Mouse (Mus musculus): ENCODE measurements around the gene Dtx1. TPM values are rescaled to one million over a fixed set of nuclear protein-coding genes. Genes with fewer than 3 reads are reported as not detected.
A peak's percentile ranks its signal among the peaks of the same experiment; 100 is the strongest.

The Dtx1 gene
- 27.5 and 35.5 TPM in 2 replicates for polyA plus RNA-seq (2014; fragmentation: Nextera tagmentation; extraction: Ambion mirVana)

DNA sequence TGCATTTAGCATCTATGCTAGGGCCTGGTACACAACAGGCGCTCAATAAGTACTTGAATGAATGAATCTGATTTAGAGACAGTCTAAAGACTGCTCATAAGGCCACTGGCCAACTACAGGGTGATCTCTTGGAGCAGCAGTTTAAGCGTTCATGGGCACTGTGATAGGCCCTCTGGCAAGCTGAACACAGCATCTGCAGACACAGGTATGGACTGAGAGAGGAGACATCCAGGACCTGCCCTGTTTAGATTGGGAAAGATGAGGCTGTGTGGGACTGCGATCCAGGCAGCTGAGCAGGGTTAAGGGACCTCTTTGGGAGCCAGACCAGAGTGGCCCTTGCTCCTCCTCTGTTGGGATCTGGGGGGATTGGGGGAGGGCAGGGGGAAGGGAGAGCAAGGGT is at the start of gene Dtx1:
Dtx1 (minus strand) TSS at position 101 of the 400 bp plus-strand sequence.
- Histone ChIP-seq H3K9ac (ENCODE audit: low read length) (peak within 1 kb of the TSS; percentile 86), H3K27me3 (replicated peaks; ENCODE audit: control insufficient read depth, insufficient read depth, low read length) (no peaks in the 10 kb centered on the region), H3K27ac (ENCODE audit: low read depth, low read length) (peak within 1 kb of the TSS; percentile 73), H3K4me2 (ENCODE audit: low read length) (peak within 1 kb of the TSS; percentile 87), H3K4me1 (ENCODE audit: control insufficient read depth, insufficient read depth, low read length) (peaks cover 24% of the 10 kb centered on the region), H3K4me3 (ENCODE audit: low read depth, low read length) (peak within 1 kb of the TSS; percentile 71), H3K9me3 (replicated peaks; ENCODE audit: control insufficient read depth, low read length) (no peaks in the 10 kb centered on the region), H3K36me3 (ENCODE audit: control insufficient read depth, insufficient read depth, low read length) (no peaks in the 10 kb centered on the region)
- ATAC-seq (no peak), DNase-seq (ENCODE audit: low spot score) (no peak)
- WGBS, result 30% methylated on average over 3 of the region's 3 CpGs

DNA sequence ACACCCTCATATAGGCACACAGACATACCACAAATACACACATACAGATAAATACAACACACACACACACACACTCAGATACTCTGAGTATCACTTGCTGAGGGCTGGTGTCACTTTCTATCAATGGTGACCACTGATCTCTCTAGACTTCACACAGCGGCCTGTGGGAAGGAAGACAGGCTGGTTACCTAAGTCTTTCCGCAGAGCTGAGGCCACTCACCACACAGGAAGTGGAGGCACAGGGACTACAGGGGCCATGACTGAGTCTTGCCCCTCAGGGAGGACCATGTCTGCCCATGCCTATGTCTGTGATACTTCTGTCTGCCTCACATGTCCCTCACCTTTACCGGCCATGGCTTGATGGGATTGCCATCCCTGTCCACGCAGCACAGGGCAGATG is 42.5 kb upstream of the Dtx1 start:
- Histone ChIP-seq H3K4me2 (ENCODE audit: low read length) (no peak overlapping the region), H3K27ac (ENCODE audit: low read depth, low read length) (no peak overlapping the region), H3K4me3 (ENCODE audit: low read depth, low read length) (no peak overlapping the region), H3K4me1 (ENCODE audit: control insufficient read depth, insufficient read depth, low read length) (no peaks in the 10 kb centered on the region), H3K36me3 (ENCODE audit: control insufficient read depth, insufficient read depth, low read length) (no peaks in the 10 kb centered on the region), H3K27me3 (replicated peaks; ENCODE audit: control insufficient read depth, insufficient read depth, low read length) (no peaks in the 10 kb centered on the region), H3K9ac (ENCODE audit: low read length) (no peak overlapping the region), H3K9me3 (replicated peaks; ENCODE audit: control insufficient read depth, low read length) (no peaks in the 10 kb centered on the region)
- WGBS, result 90% methylated on average over 4 of the region's 4 CpGs
- no peak for DNase-seq (ENCODE audit: low spot score)
- no peak for ATAC-seq

DNA sequence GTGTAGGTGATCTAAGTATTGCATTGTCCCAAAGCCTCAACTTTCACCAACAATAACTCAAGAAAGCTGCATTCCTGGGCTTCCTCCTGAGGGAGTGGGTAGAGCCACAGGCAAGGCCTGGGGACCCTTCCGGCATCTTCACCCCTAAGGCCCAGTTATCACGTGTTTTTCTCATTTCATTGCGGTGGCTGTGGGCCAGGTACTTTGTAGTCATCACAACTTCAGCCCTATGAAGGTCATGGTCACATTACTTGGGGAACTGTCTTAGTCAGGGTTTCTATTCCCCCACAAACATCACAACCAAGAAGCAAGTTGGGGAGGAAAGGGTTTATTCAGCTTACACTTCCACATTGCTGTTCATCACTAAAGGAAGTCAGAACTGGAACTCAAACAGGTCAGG is 41.1 kb upstream of the Dtx1 start:
- Histone ChIP-seq H3K4me1 (ENCODE audit: control insufficient read depth, insufficient read depth, low read length) (no peaks in the 10 kb centered on the region), H3K4me3 (ENCODE audit: low read depth, low read length) (no peak overlapping the region), H3K9me3 (replicated peaks; ENCODE audit: control insufficient read depth, low read length) (no peaks in the 10 kb centered on the region), H3K36me3 (ENCODE audit: control insufficient read depth, insufficient read depth, low read length) (no peaks in the 10 kb centered on the region), H3K9ac (ENCODE audit: low read length) (no peak overlapping the region), H3K4me2 (ENCODE audit: low read length) (no peak overlapping the region), H3K27ac (ENCODE audit: low read depth, low read length) (no peak overlapping the region), H3K27me3 (replicated peaks; ENCODE audit: control insufficient read depth, insufficient read depth, low read length) (no peaks in the 10 kb centered on the region)
- no peak for DNase-seq (ENCODE audit: low spot score)
- ATAC-seq, result no peak
- 86% methylated on average over 3 of the region's 3 CpGs for WGBS

- H3K36me3 ChIP-seq (ENCODE audit: control insufficient read depth, insufficient read depth, low read length), result no peaks in the 10 kb centered on the region
- WGBS, result 75% methylated on average over 3 of the region's 3 CpGs
- no peak for DNase-seq (ENCODE audit: low spot score)
- H3K9ac ChIP-seq (ENCODE audit: low read length), result no peak overlapping the region
- H3K9me3 ChIP-seq (replicated peaks; ENCODE audit: control insufficient read depth, low read length), result no peaks in the 10 kb centered on the region
- no peak overlapping the region for H3K27ac ChIP-seq (ENCODE audit: low read depth, low read length)
- H3K27me3 ChIP-seq (replicated peaks; ENCODE audit: control insufficient read depth, insufficient read depth, low read length), result no peaks in the 10 kb centered on the region
- H3K4me3 ChIP-seq (ENCODE audit: low read depth, low read length), result no peak overlapping the region
- no peak for ATAC-seq
- no peaks in the 10 kb centered on the region for H3K4me1 ChIP-seq (ENCODE audit: control insufficient read depth, insufficient read depth, low read length)
- H3K4me2 ChIP-seq (ENCODE audit: low read length), result no peak overlapping the region
Measured at GRCm38 (mm10) chr5:120751206-120751605, 39.5 kb upstream of the Dtx1 start.

GRCm38 (mm10) chr5:120749688-120750087 is 38.0 kb upstream of the Dtx1 start, which contains the start of gene Oas2:
Gene Oas2 (minus strand): TSS chr5:120749853.
- Histone ChIP-seq H3K27me3 (replicated peaks; ENCODE audit: control insufficient read depth, insufficient read depth, low read length) (no peaks in the 10 kb centered on the region), H3K4me3 (ENCODE audit: low read depth, low read length) (no peak within 1 kb of the TSS), H3K9ac (ENCODE audit: low read length) (no peak within 1 kb of the TSS), H3K27ac (ENCODE audit: low read depth, low read length) (no peak within 1 kb of the TSS), H3K36me3 (ENCODE audit: control insufficient read depth, insufficient read depth, low read length) (no peaks in the 10 kb centered on the region), H3K4me1 (ENCODE audit: control insufficient read depth, insufficient read depth, low read length) (no peaks in the 10 kb centered on the region), H3K9me3 (replicated peaks; ENCODE audit: control insufficient read depth, low read length) (no peaks in the 10 kb centered on the region), H3K4me2 (ENCODE audit: low read length) (no peak within 1 kb of the TSS)
- DNase-seq (ENCODE audit: low spot score) (no peak), ATAC-seq (no peak)
- 78% methylated on average over 5 of the region's 5 CpGs for WGBS

DNA sequence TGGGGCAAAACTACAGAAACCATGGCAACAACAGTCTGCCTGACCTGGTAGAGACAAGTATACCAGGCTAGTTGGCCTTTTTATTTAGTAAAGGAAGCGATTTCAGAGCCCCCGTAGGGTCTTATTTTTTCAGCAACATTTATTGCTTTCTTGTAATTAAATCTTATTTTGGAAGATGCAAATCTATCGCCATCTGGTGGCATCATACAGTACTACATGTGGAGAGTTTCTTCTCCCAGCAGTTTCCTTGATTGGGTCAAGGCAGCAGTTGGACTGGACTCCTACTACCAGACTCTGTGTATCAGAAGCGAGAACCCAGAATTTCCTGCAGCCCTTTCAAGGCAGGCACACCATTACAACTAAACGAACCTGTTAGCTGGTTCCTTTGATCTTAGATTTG is 34.7 kb upstream of the Dtx1 start:
- Histone ChIP-seq H3K27me3 (replicated peaks; ENCODE audit: control insufficient read depth, insufficient read depth, low read length) (no peaks in the 10 kb centered on the region), H3K4me1 (ENCODE audit: control insufficient read depth, insufficient read depth, low read length) (no peaks in the 10 kb centered on the region), H3K9me3 (replicated peaks; ENCODE audit: control insufficient read depth, low read length) (no peaks in the 10 kb centered on the region), H3K9ac (ENCODE audit: low read length) (no peak overlapping the region), H3K27ac (ENCODE audit: low read depth, low read length) (no peak overlapping the region), H3K4me3 (ENCODE audit: low read depth, low read length) (no peak overlapping the region), H3K36me3 (ENCODE audit: control insufficient read depth, insufficient read depth, low read length) (no peaks in the 10 kb centered on the region), H3K4me2 (ENCODE audit: low read length) (no peak overlapping the region)
- 10% methylated on average over 5 of the region's 5 CpGs for WGBS
- peak; percentile 82 for DNase-seq (ENCODE audit: low spot score)
- ATAC-seq, result no peak

GRCm38 (mm10) chr5:120742125-120742524 is 30.4 kb upstream of the Dtx1 start:
- no peaks in the 10 kb centered on the region for H3K27me3 ChIP-seq (replicated peaks; ENCODE audit: control insufficient read depth, insufficient read depth, low read length)
- peak; percentile 57 for DNase-seq (ENCODE audit: low spot score)
- no peak overlapping the region for H3K9ac ChIP-seq (ENCODE audit: low read length)

DNA sequence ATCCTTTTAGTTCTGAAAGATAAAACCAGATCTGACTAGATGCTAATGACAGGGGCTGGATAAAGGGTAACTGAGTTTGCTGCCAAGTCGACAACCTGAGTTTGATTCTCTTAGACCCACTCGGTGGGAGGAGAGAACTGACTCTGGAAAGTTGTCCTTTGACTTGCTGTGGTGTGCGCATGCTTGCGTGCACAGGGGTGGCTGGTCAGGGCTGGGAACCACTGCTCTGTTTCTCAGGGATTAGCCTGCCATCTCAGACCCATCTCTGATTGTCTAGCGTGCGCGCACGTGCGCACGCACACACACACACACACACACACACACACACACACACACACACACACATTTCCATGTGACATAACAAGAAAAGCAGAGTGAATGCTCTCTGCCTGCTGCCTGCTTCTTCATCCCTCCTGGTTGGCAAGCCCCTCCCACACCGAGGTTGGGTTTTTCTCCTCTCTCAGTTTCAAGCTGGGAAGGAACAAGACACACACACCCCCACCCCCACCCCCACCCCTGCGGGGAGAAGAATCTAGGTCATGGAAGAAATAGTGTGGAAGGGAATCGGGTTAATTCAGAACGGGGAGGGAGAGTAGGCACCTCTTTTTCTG is 22.8 kb upstream of the Dtx1 start:
- no peaks in the 10 kb centered on the region for H3K27me3 ChIP-seq (replicated peaks; ENCODE audit: control insufficient read depth, insufficient read depth, low read length)
- no peak for DNase-seq (ENCODE audit: low spot score)
- no peaks in the 10 kb centered on the region for H3K9me3 ChIP-seq (replicated peaks; ENCODE audit: control insufficient read depth, low read length)
- WGBS, result 64% methylated on average over 14 of the region's 14 CpGs
- no peak overlapping the region for H3K27ac ChIP-seq (ENCODE audit: low read depth, low read length)
- H3K36me3 ChIP-seq (ENCODE audit: control insufficient read depth, insufficient read depth, low read length), result no peaks in the 10 kb centered on the region
- H3K4me2 ChIP-seq (ENCODE audit: low read length), result no peak overlapping the region
- ATAC-seq, result no peak
- no peak overlapping the region for H3K9ac ChIP-seq (ENCODE audit: low read length)
- no peak overlapping the region for H3K4me3 ChIP-seq (ENCODE audit: low read depth, low read length)
- H3K4me1 ChIP-seq (ENCODE audit: control insufficient read depth, insufficient read depth, low read length), result no peaks in the 10 kb centered on the region

More at GRCm38 (mm10) chr5:120742125-120742524, 30.4 kb upstream of the Dtx1 start:
- Histone ChIP-seq H3K36me3 (ENCODE audit: control insufficient read depth, insufficient read depth, low read length) (no peaks in the 10 kb centered on the region), H3K4me1 (ENCODE audit: control insufficient read depth, insufficient read depth, low read length) (no peaks in the 10 kb centered on the region), H3K4me3 (ENCODE audit: low read depth, low read length) (no peak overlapping the region), H3K4me2 (ENCODE audit: low read length) (no peak overlapping the region), H3K9me3 (replicated peaks; ENCODE audit: control insufficient read depth, low read length) (no peaks in the 10 kb centered on the region), H3K27ac (ENCODE audit: low read depth, low read length) (no peak overlapping the region)
- 32% methylated on average over 4 of the region's 4 CpGs for WGBS
- ATAC-seq, result no peak

DNA sequence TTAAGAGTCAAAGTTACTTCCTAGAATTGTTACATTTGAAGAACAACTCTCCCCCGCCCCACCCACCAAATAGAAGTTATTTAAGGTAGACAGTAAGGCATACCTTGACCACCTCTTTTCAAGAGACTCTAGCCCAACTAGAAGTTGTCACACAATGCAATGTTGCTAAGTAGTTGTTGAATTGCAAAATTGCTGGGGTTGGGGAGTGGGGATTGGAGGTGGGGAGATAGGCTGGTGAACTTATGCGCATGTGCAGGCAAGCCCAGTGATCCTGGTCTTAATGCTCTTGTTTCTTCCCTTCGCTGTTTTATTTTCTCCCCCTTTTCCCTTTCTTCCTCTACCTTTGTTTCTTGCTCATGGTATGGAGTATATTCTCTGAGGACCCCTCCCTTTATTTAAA is 22.0 kb upstream of the Dtx1 start:
- 95% methylated on average over 3 of the region's 3 CpGs for WGBS
- H3K4me2 ChIP-seq (ENCODE audit: low read length), result no peak overlapping the region
- DNase-seq (ENCODE audit: low spot score) (no peak), ATAC-seq (no peak)
- H3K27me3 ChIP-seq (replicated peaks; ENCODE audit: control insufficient read depth, insufficient read depth, low read length), result no peaks in the 10 kb centered on the region
- no peaks in the 10 kb centered on the region for H3K9me3 ChIP-seq (replicated peaks; ENCODE audit: control insufficient read depth, low read length)
- H3K36me3 ChIP-seq (ENCODE audit: control insufficient read depth, insufficient read depth, low read length), result no peaks in the 10 kb centered on the region
- no peak overlapping the region for H3K4me3 ChIP-seq (ENCODE audit: low read depth, low read length)
- no peak overlapping the region for H3K27ac ChIP-seq (ENCODE audit: low read depth, low read length)
- no peak overlapping the region for H3K9ac ChIP-seq (ENCODE audit: low read length)
- H3K4me1 ChIP-seq (ENCODE audit: control insufficient read depth, insufficient read depth, low read length), result no peaks in the 10 kb centered on the region
